Mouse (Mus musculus) embryonic facial prominence, embryonic 13.5 days (tissue): ENCODE measurements around the gene Fap. TPM values are rescaled to one million over a fixed set of nuclear protein-coding genes. Genes with fewer than 3 reads are reported as not detected.

ENCODE experiments used
- ATAC-seq: fragments of 200-750 bp; cut with Nextera tagmentation; 2 replicates; pipeline ENCODE4 v1.8.0; 2017; ENCODE audit warnings: low read depth; ENCODE audit not compliant: insufficient number of reproducible peaks, insufficient read depth, low FRiP score, low TSS enrichment
- H3K27ac ChIP-seq: fragments of 300-500 bp; sonication (generic); 2 replicates; pipeline ENCODE4 v1.5.1; 2015; ENCODE audit warnings: moderate library complexity, mild to moderate bottlenecking, inconsistent platforms
- H3K27me3 ChIP-seq: fragments of 300-500 bp; sonication (generic); 2 replicates; pipeline ENCODE4 v1.6.1; 2015; ENCODE audit warnings: mild to moderate bottlenecking, inconsistent platforms
- H3K36me3 ChIP-seq: fragments of 300-500 bp; sonication (generic); 2 replicates; pipeline ENCODE4 v1.6.1; 2015; ENCODE audit warnings: mild to moderate bottlenecking, inconsistent platforms
- H3K4me1 ChIP-seq: fragments of 300-500 bp; sonication (generic); 2 replicates; pipeline ENCODE4 v1.6.1; 2015; ENCODE audit warnings: inconsistent platforms
- H3K4me2 ChIP-seq: fragments of 300-500 bp; sonication (generic); 2 replicates; pipeline ENCODE4 v1.6.1; 2015; ENCODE audit warnings: moderate library complexity, mild to moderate bottlenecking, inconsistent platforms
- H3K4me3 ChIP-seq: fragments of 300-500 bp; sonication (generic); 2 replicates; pipeline ENCODE4 v1.5.1; 2015; ENCODE audit warnings: mild to moderate bottlenecking, inconsistent platforms
- H3K9ac ChIP-seq: fragments of 300-500 bp; sonication (generic); 2 replicates; pipeline ENCODE4 v1.6.1; 2015; ENCODE audit warnings: mild to moderate bottlenecking, inconsistent platforms
- H3K9me3 ChIP-seq: fragments of 300-500 bp; sonication (generic); 2 replicates; pipeline ENCODE4 v1.6.1; 2016; ENCODE audit warnings: inconsistent platforms
- WGBS: fragments of 180-500 bp; shearing (Covaris S2); methylation state at CpG from one replicate; pipeline ENCODE4 v1.1.7; 2015; ENCODE audit warnings: mixed read lengths; 5-methylcytosine and 5-hydroxymethylcytosine counted together
- polyA plus RNA-seq: library from polyadenylated mRNA; unstranded; fragments of >200 nt; fragmentation: Nextera tagmentation; extraction: Ambion mirVana; gene quantifications from 2 replicates; pipeline ENCODE4 v1.2.1, GENCODE M21; 2015

The Fap gene
- polyA plus RNA-seq, 1 experiment from 2014 or later, result 8.4 TPM

DNA sequence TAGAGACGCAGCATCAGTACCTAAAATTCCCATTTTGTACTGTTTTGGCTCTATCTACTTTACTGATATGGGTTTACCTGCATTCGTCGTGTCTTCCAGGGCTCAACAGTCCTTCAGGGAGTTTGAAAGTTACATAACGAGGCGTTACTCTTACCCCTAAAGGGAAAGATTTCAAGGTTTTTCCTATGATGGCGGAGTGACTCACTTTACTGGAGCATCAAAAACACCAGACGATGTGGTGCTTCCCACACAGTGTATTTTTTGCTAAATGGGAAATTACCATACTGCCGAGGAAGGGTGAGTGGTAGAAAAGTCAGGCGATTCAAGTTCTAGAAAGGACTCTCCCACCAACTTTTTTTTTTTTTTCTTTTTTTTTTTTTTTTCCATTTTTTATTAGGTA, 47.5 kb downstream of the Fap start:
- 89% methylated on average over 9 of the region's 9 CpGs for WGBS
- no peaks in the 10 kb centered on the region for H3K27me3 ChIP-seq
- H3K4me1 ChIP-seq, result no peaks in the 10 kb centered on the region
- no peak overlapping the region for H3K27ac ChIP-seq
- H3K9ac ChIP-seq, result no peak overlapping the region
- no peak for ATAC-seq
- H3K36me3 ChIP-seq, result no peaks in the 10 kb centered on the region
- no peak overlapping the region for H3K4me2 ChIP-seq
- H3K9me3 ChIP-seq, result no peaks in the 10 kb centered on the region
- H3K4me3 ChIP-seq, result no peak overlapping the region

DNA sequence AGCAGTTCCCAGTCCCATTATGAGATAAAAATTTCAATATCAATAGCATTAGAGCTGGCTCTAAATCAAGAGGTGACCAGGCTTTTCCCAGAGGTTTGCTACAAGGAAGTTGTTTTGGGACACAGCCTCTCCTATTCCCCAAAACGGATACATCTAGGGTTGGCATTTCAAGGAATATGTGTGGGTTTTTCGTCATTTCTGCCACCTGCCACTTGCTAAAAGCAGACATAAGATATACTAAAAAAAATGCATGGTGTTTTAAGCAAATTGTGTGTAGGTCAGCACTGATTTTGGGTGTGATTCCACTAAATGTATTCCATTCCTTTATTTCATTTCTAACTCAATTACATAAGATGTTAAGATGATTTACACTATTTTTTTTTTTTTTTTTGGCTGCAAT, 56.1 kb downstream of the Fap start:
- no peaks in the 10 kb centered on the region for H3K27me3 ChIP-seq
- H3K4me3 ChIP-seq, result no peak overlapping the region
- H3K9me3 ChIP-seq, result no peaks in the 10 kb centered on the region
- no peaks in the 10 kb centered on the region for H3K4me1 ChIP-seq
- no peak overlapping the region for H3K27ac ChIP-seq
- no peaks in the 10 kb centered on the region for H3K36me3 ChIP-seq
- 84% methylated on average over 2 of the region's 2 CpGs for WGBS
- no peak overlapping the region for H3K4me2 ChIP-seq
- no peak for ATAC-seq
- H3K9ac ChIP-seq, result no peak overlapping the region

DNA sequence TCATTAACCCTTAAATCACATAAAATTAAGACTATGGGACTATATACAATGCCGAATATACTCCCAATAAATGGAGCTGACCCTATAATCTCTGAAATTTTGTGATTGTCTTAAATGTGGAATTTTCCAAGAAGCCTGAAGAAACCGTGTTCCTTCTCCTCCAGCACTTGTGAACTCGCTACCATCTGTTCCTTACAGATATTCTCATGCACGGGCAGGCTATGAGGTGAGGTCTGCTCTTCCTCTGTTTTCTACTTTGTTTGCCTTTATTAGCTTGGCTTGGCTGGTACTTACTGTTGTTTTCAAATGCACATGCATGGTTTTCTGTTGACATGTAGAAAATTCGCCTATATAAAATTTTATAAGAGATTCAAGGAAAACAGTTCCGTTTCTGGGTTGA, 59.4 kb downstream of the Fap start:
- ATAC-seq, result no peak
- Histone ChIP-seq H3K27me3 (no peaks in the 10 kb centered on the region), H3K4me3 (no peak overlapping the region), H3K9ac (no peak overlapping the region), H3K4me1 (no peaks in the 10 kb centered on the region), H3K9me3 (no peaks in the 10 kb centered on the region), H3K36me3 (no peaks in the 10 kb centered on the region), H3K27ac (no peak overlapping the region), H3K4me2 (no peak overlapping the region)
- WGBS, result 87% methylated on average over 6 of the region's 6 CpGs

DNA sequence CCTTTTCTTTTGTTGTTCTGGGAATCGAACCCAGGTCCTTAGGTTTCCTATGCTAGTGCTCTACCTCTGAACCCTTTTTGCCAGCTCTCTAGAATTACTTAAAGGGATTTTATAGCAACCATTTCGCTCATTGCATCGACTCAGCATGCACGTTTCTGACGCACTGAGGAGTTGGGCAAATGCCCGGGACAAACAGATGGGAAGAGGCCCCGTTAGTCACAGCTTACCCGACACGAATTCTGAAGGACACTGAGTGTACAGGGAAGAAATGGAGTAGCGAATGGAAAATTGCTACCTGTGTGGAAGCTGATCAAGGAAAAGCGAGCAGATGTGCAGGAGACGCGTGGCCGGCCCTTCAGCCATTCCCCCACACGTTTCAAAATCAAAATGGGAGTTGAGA, 60.4 kb downstream of the Fap start:
- no peaks in the 10 kb centered on the region for H3K9me3 ChIP-seq
- ATAC-seq, result no peak
- H3K36me3 ChIP-seq, result no peaks in the 10 kb centered on the region
- no peak overlapping the region for H3K4me2 ChIP-seq
- no peak overlapping the region for H3K27ac ChIP-seq
- no peaks in the 10 kb centered on the region for H3K4me1 ChIP-seq
- no peak overlapping the region for H3K4me3 ChIP-seq
- H3K9ac ChIP-seq, result no peak overlapping the region
- no peaks in the 10 kb centered on the region for H3K27me3 ChIP-seq
- WGBS, result 92% methylated on average over 15 of the region's 15 CpGs

DNA sequence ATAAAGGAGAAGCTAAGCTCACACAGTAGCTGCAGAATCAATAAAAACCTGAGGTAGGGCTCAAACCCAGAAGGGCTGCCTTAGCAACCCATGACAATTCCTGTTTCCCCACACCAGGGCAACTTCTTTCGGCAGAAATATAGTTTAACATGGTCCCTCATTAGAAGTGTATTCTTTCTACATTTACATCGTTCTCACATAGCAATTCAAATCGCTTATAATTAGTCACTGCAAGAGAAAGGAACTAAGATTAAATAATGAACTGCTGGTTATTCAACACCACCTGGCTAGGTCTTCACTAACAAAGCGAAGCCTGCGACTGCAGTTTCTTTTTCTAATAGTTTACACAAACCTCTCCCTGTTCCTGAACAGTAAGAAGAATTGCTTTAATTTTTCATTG, 66.7 kb downstream of the Fap start:
- 87% methylated on average over 5 of the region's 5 CpGs for WGBS
- ATAC-seq, result no peak
- no peaks in the 10 kb centered on the region for H3K4me1 ChIP-seq
- H3K27ac ChIP-seq, result no peak overlapping the region
- no peak overlapping the region for H3K9ac ChIP-seq
- no peaks in the 10 kb centered on the region for H3K27me3 ChIP-seq
- H3K36me3 ChIP-seq, result no peaks in the 10 kb centered on the region
- no peak overlapping the region for H3K4me3 ChIP-seq
- H3K9me3 ChIP-seq, result no peaks in the 10 kb centered on the region
- H3K4me2 ChIP-seq, result no peak overlapping the region

DNA sequence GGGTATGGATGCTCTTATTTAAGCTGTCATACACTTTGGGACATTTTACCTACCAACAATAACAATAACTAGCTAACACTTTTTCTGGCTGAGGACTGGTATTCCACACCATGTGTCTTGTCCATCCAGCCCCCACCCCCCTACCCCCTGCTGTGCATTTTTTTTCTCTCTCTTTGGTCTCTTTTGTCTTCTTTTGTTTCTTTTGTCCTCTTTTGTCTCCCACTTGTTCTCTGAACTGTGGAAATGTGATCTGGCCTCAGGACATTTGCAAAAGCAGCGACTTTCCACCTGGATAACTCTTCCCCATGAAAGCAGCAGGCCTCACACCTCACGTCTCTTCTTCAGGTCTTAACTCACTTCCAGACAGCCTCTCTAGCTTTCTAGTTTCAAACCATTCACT, 67.4 kb downstream of the Fap start:
- no peak for ATAC-seq
- no peaks in the 10 kb centered on the region for H3K36me3 ChIP-seq
- 35% methylated on average over 2 of the region's 2 CpGs for WGBS
- no peak overlapping the region for H3K4me3 ChIP-seq
- H3K9me3 ChIP-seq, result no peaks in the 10 kb centered on the region
- H3K9ac ChIP-seq, result no peak overlapping the region
- H3K27ac ChIP-seq, result no peak overlapping the region
- H3K4me1 ChIP-seq, result no peaks in the 10 kb centered on the region
- no peaks in the 10 kb centered on the region for H3K27me3 ChIP-seq
- H3K4me2 ChIP-seq, result no peak overlapping the region

DNA sequence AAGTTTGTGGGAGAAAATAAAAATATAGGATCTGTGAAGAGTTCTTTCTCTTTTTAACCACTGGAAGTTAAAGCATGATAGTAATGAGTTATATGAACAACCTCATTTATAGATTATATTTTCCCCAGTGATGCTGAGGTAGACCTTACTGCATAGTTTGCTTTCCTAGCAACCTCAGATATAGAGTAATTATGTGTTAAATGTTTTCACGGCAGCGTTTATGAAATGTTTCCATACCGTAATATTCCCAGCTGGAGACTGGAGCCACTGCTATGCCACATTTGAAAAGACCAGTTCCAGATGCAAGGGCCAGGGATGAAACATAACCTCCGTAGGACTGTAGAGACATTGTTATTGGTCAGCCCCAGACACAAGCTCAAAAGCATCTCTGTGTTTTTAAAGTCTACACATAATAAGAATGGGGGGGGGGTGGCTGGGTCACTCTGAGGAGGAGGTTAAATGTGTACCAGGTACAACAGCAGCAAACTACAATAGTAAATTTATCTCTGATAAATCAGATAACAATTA, 69.5 kb downstream of the Fap start:
- Histone ChIP-seq H3K4me1 (no peaks in the 10 kb centered on the region), H3K4me3 (no peak overlapping the region), H3K36me3 (no peaks in the 10 kb centered on the region), H3K9ac (no peak overlapping the region), H3K9me3 (no peaks in the 10 kb centered on the region), H3K4me2 (no peak overlapping the region), H3K27ac (no peak overlapping the region), H3K27me3 (no peaks in the 10 kb centered on the region)
- no peak for ATAC-seq
- WGBS, result 53% methylated on average over 4 of the region's 4 CpGs

DNA sequence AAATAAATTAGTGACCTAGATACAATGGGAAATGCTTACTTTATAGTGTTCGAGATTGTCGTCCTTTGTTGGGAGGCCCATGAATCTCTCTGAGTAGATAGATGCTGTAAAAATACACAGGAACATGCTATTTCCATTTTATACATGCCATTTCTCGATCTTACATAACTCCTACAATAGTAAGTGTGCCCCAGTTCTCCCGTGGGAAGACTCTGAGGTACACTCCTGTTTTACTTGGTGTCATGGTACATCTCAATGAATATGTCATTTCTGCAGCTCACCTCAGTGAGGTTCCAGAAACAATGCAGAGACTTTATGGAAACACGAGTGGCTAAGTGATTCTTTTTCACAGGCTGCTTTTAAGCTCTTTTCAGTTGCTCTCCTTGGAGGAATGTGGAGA, 70.5 kb downstream of the Fap start:
- no peak overlapping the region for H3K9ac ChIP-seq
- H3K36me3 ChIP-seq, result no peaks in the 10 kb centered on the region
- H3K4me1 ChIP-seq, result no peaks in the 10 kb centered on the region
- no peak for ATAC-seq
- no peak overlapping the region for H3K27ac ChIP-seq
- WGBS, result 77% methylated on average over 5 of the region's 5 CpGs
- H3K9me3 ChIP-seq, result no peaks in the 10 kb centered on the region
- no peak overlapping the region for H3K4me2 ChIP-seq
- H3K27me3 ChIP-seq, result no peaks in the 10 kb centered on the region
- no peak overlapping the region for H3K4me3 ChIP-seq

DNA sequence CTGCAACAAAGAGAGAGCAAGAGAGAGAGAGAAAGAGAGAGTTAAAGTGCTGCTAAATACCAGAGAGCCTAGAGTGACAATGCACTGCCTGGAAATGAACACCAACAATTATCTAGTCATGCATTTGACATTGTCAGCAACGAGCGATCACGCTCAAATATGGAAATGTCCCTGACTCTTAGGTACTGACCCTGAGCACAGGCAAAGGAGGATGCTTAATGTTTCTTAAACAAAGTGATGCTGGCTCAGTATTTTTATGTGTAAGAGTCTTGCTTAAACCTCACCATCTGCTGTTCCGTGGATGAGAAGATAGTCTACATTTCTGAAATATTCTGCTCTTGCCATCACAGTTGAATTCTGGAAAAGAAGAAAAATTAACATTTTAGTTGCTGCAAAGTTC, 71.4 kb downstream of the Fap start:
- no peaks in the 10 kb centered on the region for H3K36me3 ChIP-seq
- no peak for ATAC-seq
- H3K4me2 ChIP-seq, result no peak overlapping the region
- H3K27me3 ChIP-seq, result no peaks in the 10 kb centered on the region
- H3K27ac ChIP-seq, result no peak overlapping the region
- H3K4me3 ChIP-seq, result no peak overlapping the region
- no peaks in the 10 kb centered on the region for H3K4me1 ChIP-seq
- H3K9ac ChIP-seq, result no peak overlapping the region
- no peaks in the 10 kb centered on the region for H3K9me3 ChIP-seq
- WGBS, result 71% methylated on average over 4 of the region's 4 CpGs

DNA sequence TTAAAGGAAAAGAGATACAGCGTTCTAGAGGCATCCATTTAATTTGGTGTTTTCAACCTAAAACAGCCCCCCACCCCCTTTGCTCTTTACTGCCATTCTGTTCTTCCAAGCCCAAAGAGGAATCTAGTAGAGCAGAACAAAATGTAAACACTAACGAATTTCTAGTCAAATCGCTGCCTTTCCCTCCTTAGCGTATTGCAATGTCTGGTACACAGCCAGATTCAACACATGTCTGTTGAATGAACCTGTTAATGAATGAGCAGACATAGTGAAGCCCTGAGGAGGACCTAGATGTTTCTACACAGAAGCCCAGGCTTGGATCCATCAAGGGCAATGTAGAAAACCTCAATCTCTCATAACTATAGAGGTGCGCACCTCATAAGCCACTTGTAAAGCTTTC, 75.1 kb downstream of the Fap start:
- Histone ChIP-seq H3K4me1 (no peaks in the 10 kb centered on the region), H3K9me3 (no peaks in the 10 kb centered on the region), H3K4me3 (no peak overlapping the region), H3K36me3 (no peaks in the 10 kb centered on the region), H3K27ac (no peak overlapping the region), H3K4me2 (no peak overlapping the region), H3K27me3 (no peaks in the 10 kb centered on the region), H3K9ac (no peak overlapping the region)
- 87% methylated on average over 5 of the region's 5 CpGs for WGBS
- no peak for ATAC-seq

DNA sequence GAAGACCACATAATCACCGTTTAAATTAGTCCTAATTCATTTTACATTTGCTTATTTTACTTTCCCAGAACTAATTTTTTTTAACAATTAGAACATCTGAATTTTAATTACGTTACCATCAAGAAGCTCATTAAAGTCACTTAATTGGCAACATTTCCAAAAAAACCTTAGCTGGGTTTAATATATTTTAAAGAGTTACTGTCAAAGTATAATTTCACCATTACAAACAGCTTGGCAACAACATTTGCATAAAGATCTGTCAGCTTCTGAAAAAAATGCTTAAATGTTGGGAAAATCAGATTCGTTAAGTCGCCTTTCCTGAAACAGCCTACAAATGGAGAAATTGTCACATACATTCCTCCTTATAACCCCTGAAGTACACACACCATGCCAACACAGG, 75.8 kb downstream of the Fap start:
- Histone ChIP-seq H3K4me1 (no peaks in the 10 kb centered on the region), H3K27me3 (no peaks in the 10 kb centered on the region), H3K4me2 (no peak overlapping the region), H3K36me3 (no peaks in the 10 kb centered on the region), H3K4me3 (no peak overlapping the region), H3K9me3 (no peaks in the 10 kb centered on the region), H3K9ac (no peak overlapping the region), H3K27ac (no peak overlapping the region)
- no peak for ATAC-seq
- 82% methylated on average over 4 of the region's 4 CpGs for WGBS

DNA sequence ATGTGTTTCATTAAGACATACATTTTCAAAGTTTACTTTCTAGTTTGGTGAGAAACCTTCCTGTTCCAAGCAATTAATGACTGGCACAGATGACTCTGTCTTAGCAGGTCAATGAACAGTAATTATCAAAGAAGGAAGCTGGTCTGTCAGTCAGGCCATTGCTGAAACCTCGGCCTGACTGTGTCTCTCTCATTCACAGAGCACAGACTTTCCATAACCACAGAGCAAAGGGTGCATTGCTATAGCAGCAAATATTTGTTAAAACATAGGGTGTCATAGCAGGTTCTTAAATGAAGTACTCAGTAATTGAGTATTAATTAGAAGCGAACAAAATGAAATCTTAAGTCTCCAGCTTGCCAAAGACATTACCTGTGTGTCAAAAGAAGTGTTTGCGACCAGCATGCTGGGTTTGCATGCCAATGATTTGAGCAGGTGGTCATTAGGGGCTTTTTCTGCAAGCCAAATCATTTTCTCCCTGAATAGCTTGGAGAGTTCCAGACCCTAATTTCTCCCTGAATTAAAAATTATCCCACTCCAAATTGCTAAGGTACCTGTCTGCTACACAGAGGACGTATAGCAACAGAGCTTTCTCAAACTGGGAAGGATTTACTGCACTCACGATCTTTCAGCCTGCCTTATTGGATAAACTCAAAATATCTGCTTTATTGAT, 76.4 kb downstream of the Fap start:
- ATAC-seq, result no peak

More for the DNA sequence above, 76.4 kb downstream of the Fap start:
- Histone ChIP-seq H3K4me3 (no peak overlapping the region), H3K27me3 (no peaks in the 10 kb centered on the region), H3K4me2 (no peak overlapping the region), H3K27ac (no peak overlapping the region), H3K9ac (no peak overlapping the region), H3K36me3 (no peaks in the 10 kb centered on the region), H3K4me1 (no peaks in the 10 kb centered on the region), H3K9me3 (no peaks in the 10 kb centered on the region)
- 59% methylated on average over 5 of the region's 5 CpGs for WGBS
